Mouse (Mus musculus): ENCODE results near the gene Gm45716.

DNA sequence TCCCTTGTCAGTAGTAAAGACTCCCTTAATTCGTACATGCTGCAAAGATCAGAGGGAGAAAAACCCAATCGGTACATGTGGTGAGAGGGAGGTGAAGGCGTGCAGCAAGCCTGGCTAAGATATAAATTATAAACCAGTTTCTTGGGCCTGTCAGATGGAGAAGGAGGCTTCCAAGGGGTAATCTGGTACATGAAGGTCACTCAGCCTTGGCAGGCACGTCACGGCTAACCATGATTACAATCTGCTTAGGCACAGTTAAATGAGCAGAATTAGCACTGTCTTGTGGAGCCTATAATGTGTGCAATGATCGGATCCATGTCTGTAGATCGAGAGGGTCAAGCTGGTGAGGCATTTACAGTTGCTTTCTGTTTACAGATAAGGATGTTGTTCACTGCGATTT, 88.7 kb downstream of the Gm45716 start:
- no peak for TF ChIP-seq CTCF (IDR thresholded peaks at IDR 0.05; ENCODE audit: borderline replicate concordance, extremely low read depth, insufficient read depth, insufficient read length)
- no peak for TF ChIP-seq POLR2A (IDR thresholded peaks at IDR 0.05; ENCODE audit: borderline replicate concordance, extremely low read depth, insufficient read depth, insufficient read length, poor library complexity, severe bottlenecking)
